ENCODE assay signal across 8 mouse cellular contexts in genomic region chr12:52602883-52603694, GRCm38 (mm10).
DNase-seq lines count a peak whose midpoint lies in the region; ATAC-seq and TF ChIP-seq lines count a peak whose summit lies in the region.

No protein-coding gene starts in this region.

- peak overlapping the region; percentile 95 for H3K9ac ChIP-seq in ES-Bruce4 (ENCODE audit: low read depth, poor library complexity, severe bottlenecking)
- H3K9ac ChIP-seq in forebrain, embryonic 14.5 days (ENCODE audit: low read length), result peak overlapping the region; percentile 90

- peak overlapping the region; percentile 69 for H3K27ac ChIP-seq in ES-Bruce4 (ENCODE audit: insufficient read depth, low read length)
- H3K27ac ChIP-seq in forebrain, embryonic 14.5 days (ENCODE audit: low read depth, low read length), result peak overlapping the region; percentile 78

- peak; percentile 96 for DNase-seq in forebrain, embryonic 14.5 days (ENCODE audit: low spot score)
- DNase-seq in heart, postnatal 14 days, result peak; percentile 79 to 86
- peak; percentile 90 for DNase-seq in layer of hippocampus, adult 11-12 months (ENCODE audit: low spot score)
- peak; percentile 82 for DNase-seq in lung, adult 2 months
- DNase-seq in thymus, adult 18-20 months, result peak; percentile 79 to 86

- H3K4me2 ChIP-seq in forebrain, embryonic 14.5 days (ENCODE audit: low read length), result peak overlapping the region; percentile 65

- no peaks in the 10 kb centered on the region for H3K36me3 ChIP-seq in ES-Bruce4 (ENCODE audit: control insufficient read depth, insufficient read depth, low read length, poor library complexity, severe bottlenecking)
- no peaks in the 10 kb centered on the region for H3K36me3 ChIP-seq in forebrain, embryonic 14.5 days (ENCODE audit: control insufficient read depth, insufficient read depth, low read length)

- TF ChIP-seq EP300 in ES-Bruce4 (IDR thresholded peaks at IDR 0.05; ENCODE audit: insufficient read depth, low read depth, low read length), result peak; percentile 56; the same call in 1 of the 2 replicates

- peak; percentile 85 for ATAC-seq in cerebellum, adult (ENCODE audit: insufficient number of reproducible peaks, low FRiP score, low TSS enrichment)
- peak; percentile 88 for ATAC-seq in forebrain, embryonic 14.5 days
- ATAC-seq in neutrophil, adult 5-6 weeks (ENCODE audit: extremely low read depth, insufficient number of reproducible peaks, low FRiP score, poor library complexity, severe bottlenecking), result peak; percentile 83

- no peaks in the 10 kb centered on the region for H3K27me3 ChIP-seq in ES-Bruce4 (ENCODE audit: control insufficient read depth, insufficient read depth, low read length, poor library complexity, severe bottlenecking)
- no peaks in the 10 kb centered on the region for H3K27me3 ChIP-seq in forebrain, embryonic 14.5 days (replicated peaks; ENCODE audit: control insufficient read depth, insufficient read depth, low read length)

- under 1% methylated on average over 35 of the region's 35 CpGs for WGBS in forebrain, embryonic 14.5 days
- under 1% methylated on average over 35 of the region's 35 CpGs for WGBS in lung, adult 2 months

- H3K4me1 ChIP-seq in ES-Bruce4 (ENCODE audit: control insufficient read depth, insufficient read depth, low read length), result peaks cover 2% of the 10 kb centered on the region
- H3K4me1 ChIP-seq in forebrain, embryonic 14.5 days (ENCODE audit: control insufficient read depth, insufficient read depth, low read length), result peaks cover 8% of the 10 kb centered on the region
- no peaks in the 10 kb centered on the region for H3K4me1 ChIP-seq in lung, adult 2 months (ENCODE audit: control insufficient read depth, insufficient read depth, low read length)

- H3K9me3 ChIP-seq in ES-Bruce4 (replicated peaks; ENCODE audit: control insufficient read depth, insufficient read depth, low read length, poor library complexity, severe bottlenecking), result peaks cover 15% of the 10 kb centered on the region
- no peaks in the 10 kb centered on the region for H3K9me3 ChIP-seq in forebrain, embryonic 14.5 days (replicated peaks; ENCODE audit: control insufficient read depth, low read length)

- intact Hi-C loops in heart, postnatal 14 days (cut with DNase I), result loop anchor here (1.0 to 5.0 kb wide), 2 partner anchors 99 to 294 kb away; no protein-coding TSS in a partner anchor

- TF ChIP-seq CTCF in ES-Bruce4 (IDR thresholded peaks at IDR 0.05; ENCODE audit: low read depth, low read length), result no peak
- TF ChIP-seq CTCF in lung, adult 2 months (IDR thresholded peaks at IDR 0.05; ENCODE audit: insufficient read depth, low read length), result no peak

- no peak for TF ChIP-seq POLR2A in ES-Bruce4 (IDR thresholded peaks at IDR 0.05; ENCODE audit: insufficient read depth, low read length)
- TF ChIP-seq POLR2A in lung, adult 2 months (IDR thresholded peaks at IDR 0.05; ENCODE audit: borderline replicate concordance, extremely low read depth, low read depth, low read length), result peak; percentile 93; the same call in 1 of the 2 replicates

- H3K4me3 ChIP-seq in ES-Bruce4 (ENCODE audit: low read depth, low read length), result peak overlapping the region; percentile 98
- peak overlapping the region; percentile 73 for H3K4me3 ChIP-seq in forebrain, embryonic 14.5 days (ENCODE audit: low read depth, low read length)
- H3K4me3 ChIP-seq in lung, adult 2 months (replicated peaks; ENCODE audit: extremely low read depth, low read depth, low read length), result peak overlapping the region; percentile 92

Comparison
In these comparisons a context has a peak if more than half of its experiments do, and no peak if none do; other contexts are left out.
1. Peak in every context shown above with its lines: DNase-seq, ATAC-seq, H3K4me3 ChIP-seq and H3K27ac ChIP-seq.